Mouse (Mus musculus) myocyte (in vitro differentiated cells): ENCODE measurements around the gene Glt28d2. TPM values are rescaled to one million over a fixed set of nuclear protein-coding genes. Genes with fewer than 3 reads are reported as not detected.

Source experiments
- H3K27me3 ChIP-seq: one replicate; pipeline ENCODE4 v1.6.1; 2011; ENCODE audit not compliant: control insufficient read depth, insufficient read depth, insufficient read length
- H3K36me3 ChIP-seq: one replicate; pipeline ENCODE4 v1.6.1; 2011; ENCODE audit not compliant: control insufficient read depth, insufficient read depth
- H3K4me2 ChIP-seq: one replicate; pipeline ENCODE4 v1.6.1; 2011; ENCODE audit warnings: low read depth, control low read depth
- H3K4me3 ChIP-seq: one replicate; pipeline ENCODE4 v1.5.1; 2011; ENCODE audit warnings: mild to moderate bottlenecking, control low read depth, moderate library complexity
- H3K79me2 ChIP-seq: one replicate; pipeline ENCODE4 v1.6.1; 2011; ENCODE audit not compliant: control insufficient read depth, insufficient read depth
- H3ac ChIP-seq: one replicate; pipeline ENCODE4 v1.6.1; 2011; ENCODE audit not compliant: control insufficient read depth, insufficient read length
- CEBPB ChIP-seq: IDR thresholded peaks from 2 replicates; pipeline ENCODE4 v1.6.1; 2011; ENCODE audit warnings: mild to moderate bottlenecking, moderate library complexity; ENCODE audit not compliant: poor library complexity, insufficient read depth, severe bottlenecking
- E2F4 ChIP-seq: IDR thresholded peaks from one replicate; pipeline ENCODE4 v1.6.1; 2011; ENCODE audit warnings: mild to moderate bottlenecking, control low read depth, moderate library complexity; ENCODE audit not compliant: insufficient read depth
- MAX ChIP-seq: IDR thresholded peaks from one replicate; pipeline ENCODE4 v1.6.1; 2011; ENCODE audit warnings: low read depth, mild to moderate bottlenecking, control low read depth
- MYOD1 ChIP-seq, 3 experiments: IDR thresholded peaks; one replicate each; pipeline ENCODE4 v1.6.1; 2011; ENCODE audit warnings: control low read depth in 2 of 3, low read depth in 2 of 3, mild to moderate bottlenecking in 2 of 3, moderate library complexity in 1 of 3; ENCODE audit not compliant: insufficient read length in 2 of 3, control insufficient read depth in 1 of 3
- MYOG ChIP-seq, 3 experiments: IDR thresholded peaks; one replicate each; pipeline ENCODE4 v1.6.1; 2011; ENCODE audit warnings: control low read depth in 2 of 3, low read depth in 2 of 3, mild to moderate bottlenecking in 2 of 3; ENCODE audit not compliant: insufficient read length in 2 of 3, control insufficient read depth in 1 of 3, insufficient read depth in 1 of 3
- POLR2A ChIP-seq: IDR thresholded peaks from one replicate; pipeline ENCODE4 v1.6.1; 2011; ENCODE audit warnings: low read depth, mild to moderate bottlenecking, control low read depth, moderate library complexity; ENCODE audit not compliant: insufficient read length
- POLR2AphosphoS2 ChIP-seq: IDR thresholded peaks from one replicate; pipeline ENCODE4 v1.6.1; 2011; ENCODE audit warnings: low read depth, control low read depth; ENCODE audit not compliant: insufficient read length
- REST ChIP-seq: IDR thresholded peaks from one replicate; pipeline ENCODE4 v1.6.1; 2011; ENCODE audit warnings: mild to moderate bottlenecking, control low read depth, moderate library complexity; ENCODE audit not compliant: insufficient read depth, insufficient read length
- SRF ChIP-seq: IDR thresholded peaks from one replicate; pipeline ENCODE4 v1.6.1; 2011; ENCODE audit warnings: low read depth; ENCODE audit not compliant: control insufficient read depth, insufficient read length
- TCF12 ChIP-seq: IDR thresholded peaks from one replicate; pipeline ENCODE4 v1.6.1; 2011; ENCODE audit warnings: mild to moderate bottlenecking, control low read depth; ENCODE audit not compliant: poor library complexity, insufficient read depth, severe bottlenecking
- TCF3 ChIP-seq: IDR thresholded peaks from one replicate; pipeline ENCODE4 v1.6.1; 2011; ENCODE audit warnings: low read depth, control low read depth; ENCODE audit not compliant: insufficient read length
- USF1 ChIP-seq: IDR thresholded peaks from one replicate; pipeline ENCODE4 v1.6.1; 2011; ENCODE audit warnings: low read depth, mild to moderate bottlenecking, control low read depth, moderate library complexity
- polyA plus RNA-seq: library from polyadenylated mRNA; unstranded; fragments of >200 nt; fragmentation: generic; extraction: Trizol; gene quantifications from one replicate; pipeline ENCODE4 v1.2.1, GENCODE M21; 2012; ENCODE audit warnings: missing spikeins

Gene Glt28d2
- polyA plus RNA-seq, 1 experiment, result 1.4 TPM

DNA sequence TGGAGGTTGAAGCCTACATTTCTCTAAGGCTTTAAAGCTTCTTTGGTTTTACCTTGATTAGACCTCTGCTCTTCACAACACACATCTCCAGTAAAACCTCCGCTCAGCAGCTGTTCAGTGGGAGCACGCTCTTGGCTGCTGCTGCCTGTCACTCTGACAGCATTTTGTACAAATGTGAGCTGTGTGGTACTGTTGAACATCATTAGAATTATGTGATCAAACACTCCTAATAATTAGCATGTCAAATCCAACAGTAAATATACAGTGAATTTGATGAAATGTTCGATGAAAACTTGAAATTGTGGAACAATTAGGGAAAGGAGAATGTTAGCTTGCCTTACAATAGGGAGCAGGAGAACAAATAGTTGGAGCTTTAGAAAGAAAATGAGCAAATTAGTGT lies 32.3 kb downstream of the Glt28d2 start:
- Histone ChIP-seq H3K4me3 (no peak overlapping the region), H3K27me3 (no peaks in the 10 kb centered on the region)

DNA sequence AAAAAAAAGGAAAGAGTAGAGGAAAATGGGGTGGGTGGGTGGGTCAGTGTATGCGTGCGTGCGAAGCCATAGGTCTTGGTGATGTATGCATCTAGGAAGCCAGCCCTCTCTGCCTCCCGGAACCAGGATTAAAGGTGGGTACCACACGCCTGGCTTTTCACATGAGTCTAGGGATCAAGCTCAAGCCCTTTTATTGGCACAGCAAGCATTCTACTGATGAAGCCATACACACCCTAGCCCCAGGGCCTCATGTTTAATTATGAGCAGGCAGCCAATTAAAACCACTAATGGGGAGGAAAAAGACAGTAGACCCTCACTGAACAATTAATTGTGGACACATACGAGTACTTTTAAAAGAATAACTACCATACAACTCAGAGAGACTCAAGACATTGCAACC lies 33.2 kb downstream of the Glt28d2 start:
- TF ChIP-seq USF1, result no peak
- TF ChIP-seq CEBPB, result no peak
- TF ChIP-seq POLR2A, result no peak
- no peak for TF ChIP-seq REST
- TF ChIP-seq MYOD1 (IDR thresholded peaks at IDR 0.05; ENCODE audit: control insufficient read depth in 1 of 3, insufficient read length in 2 of 3, low read depth in 2 of 3), result no peak
- TF ChIP-seq TCF12, result no peak
- TF ChIP-seq E2F4, result no peak
- TF ChIP-seq MAX, result no peak
- TF ChIP-seq TCF3, result no peak
- no peak for TF ChIP-seq SRF
- TF ChIP-seq MYOG (IDR thresholded peaks at IDR 0.05; ENCODE audit: control insufficient read depth in 1 of 3, insufficient read depth in 1 of 3, insufficient read length in 2 of 3, low read depth in 2 of 3), result no peak
- no peak for TF ChIP-seq POLR2AphosphoS2
- H3K36me3 ChIP-seq, result no peaks in the 10 kb centered on the region
- no peak overlapping the region for H3ac ChIP-seq
- no peaks in the 10 kb centered on the region for H3K27me3 ChIP-seq
- peaks cover 8% of the 10 kb centered on the region for H3K79me2 ChIP-seq
- H3K4me2 ChIP-seq, result no peak overlapping the region
- H3K4me3 ChIP-seq, result no peak overlapping the region

More for the DNA sequence above, 32.3 kb downstream of the Glt28d2 start:
- TF ChIP-seq USF1, result no peak
- TF ChIP-seq POLR2A, result no peak
- TF ChIP-seq MYOD1 (IDR thresholded peaks at IDR 0.05; ENCODE audit: control insufficient read depth in 1 of 3, insufficient read length in 2 of 3, low read depth in 2 of 3), result peak in 2 of 3 experiments; percentile 35 to 36
- no peak for TF ChIP-seq CEBPB
- no peak for TF ChIP-seq POLR2AphosphoS2
- no peak for TF ChIP-seq TCF3
- peak in 1 of 3 experiments; percentile 6 for TF ChIP-seq MYOG (IDR thresholded peaks at IDR 0.05; ENCODE audit: control insufficient read depth in 1 of 3, insufficient read depth in 1 of 3, insufficient read length in 2 of 3, low read depth in 2 of 3)
- no peak for TF ChIP-seq REST
- TF ChIP-seq MAX, result no peak
- no peak for TF ChIP-seq TCF12
- TF ChIP-seq E2F4, result no peak
- TF ChIP-seq SRF, result no peak
- peaks cover 8% of the 10 kb centered on the region for H3K79me2 ChIP-seq
- H3K36me3 ChIP-seq, result no peaks in the 10 kb centered on the region
- H3ac ChIP-seq, result no peak overlapping the region
- H3K4me2 ChIP-seq, result no peak overlapping the region

DNA sequence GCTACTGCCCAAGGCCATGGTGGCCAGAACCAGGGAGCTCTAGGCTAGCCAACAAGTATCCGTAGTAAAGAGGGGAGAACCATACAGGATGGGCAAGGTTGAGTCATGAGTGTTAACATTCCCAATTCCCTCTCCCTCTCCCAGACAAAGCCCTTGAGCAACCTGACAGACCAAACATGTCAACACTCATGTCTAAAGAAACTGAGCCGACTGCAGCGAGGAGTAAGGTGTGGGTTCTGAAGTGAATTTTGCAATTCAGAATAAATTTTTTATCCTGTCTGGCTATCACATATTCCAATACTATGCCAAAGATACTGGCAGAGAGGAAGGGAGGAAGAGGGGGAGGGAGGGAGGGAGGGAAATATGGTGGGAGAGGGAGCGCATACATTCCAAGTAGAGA lies 33.6 kb downstream of the Glt28d2 start:
- Histone ChIP-seq H3K79me2 (peaks cover 8% of the 10 kb centered on the region), H3ac (no peak overlapping the region), H3K27me3 (no peaks in the 10 kb centered on the region), H3K4me3 (no peak overlapping the region), H3K4me2 (no peak overlapping the region), H3K36me3 (no peaks in the 10 kb centered on the region)
- TF ChIP-seq POLR2AphosphoS2, result no peak
- TF ChIP-seq CEBPB, result no peak
- TF ChIP-seq MYOG (IDR thresholded peaks at IDR 0.05; ENCODE audit: control insufficient read depth in 1 of 3, insufficient read depth in 1 of 3, insufficient read length in 2 of 3, low read depth in 2 of 3), result no peak
- no peak for TF ChIP-seq SRF
- no peak for TF ChIP-seq MAX
- TF ChIP-seq TCF12, result no peak
- TF ChIP-seq MYOD1 (IDR thresholded peaks at IDR 0.05; ENCODE audit: control insufficient read depth in 1 of 3, insufficient read length in 2 of 3, low read depth in 2 of 3), result no peak
- TF ChIP-seq E2F4, result no peak
- no peak for TF ChIP-seq REST
- no peak for TF ChIP-seq USF1
- no peak for TF ChIP-seq POLR2A
- no peak for TF ChIP-seq TCF3

DNA sequence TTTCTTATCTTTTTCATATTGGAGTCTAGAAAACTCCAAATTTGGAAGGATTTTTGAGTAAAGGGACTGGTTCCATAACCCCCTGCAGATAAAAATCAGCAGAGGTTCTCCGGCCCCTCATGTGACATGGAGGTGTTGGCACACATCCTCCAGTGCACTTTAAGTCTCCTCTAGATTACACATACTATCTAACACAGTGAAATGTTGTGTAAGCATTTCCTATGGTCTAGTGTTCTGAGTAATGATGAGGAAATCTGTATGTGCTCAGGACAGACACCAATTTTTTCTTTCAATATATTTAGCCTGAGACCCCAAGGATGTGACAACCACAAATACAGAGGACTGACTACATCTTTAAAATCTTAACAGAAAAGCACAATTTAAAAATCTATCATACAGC lies 37.2 kb downstream of the Glt28d2 start:
- Histone ChIP-seq H3K4me3 (no peak overlapping the region), H3K4me2 (no peak overlapping the region), H3K79me2 (no peaks in the 10 kb centered on the region), H3K36me3 (no peaks in the 10 kb centered on the region), H3ac (no peak overlapping the region), H3K27me3 (no peaks in the 10 kb centered on the region)
- TF ChIP-seq TCF3, result no peak
- TF ChIP-seq CEBPB, result no peak
- no peak for TF ChIP-seq MYOD1 (IDR thresholded peaks at IDR 0.05; ENCODE audit: control insufficient read depth in 1 of 3, insufficient read length in 2 of 3, low read depth in 2 of 3)
- no peak for TF ChIP-seq POLR2A
- no peak for TF ChIP-seq POLR2AphosphoS2

DNA sequence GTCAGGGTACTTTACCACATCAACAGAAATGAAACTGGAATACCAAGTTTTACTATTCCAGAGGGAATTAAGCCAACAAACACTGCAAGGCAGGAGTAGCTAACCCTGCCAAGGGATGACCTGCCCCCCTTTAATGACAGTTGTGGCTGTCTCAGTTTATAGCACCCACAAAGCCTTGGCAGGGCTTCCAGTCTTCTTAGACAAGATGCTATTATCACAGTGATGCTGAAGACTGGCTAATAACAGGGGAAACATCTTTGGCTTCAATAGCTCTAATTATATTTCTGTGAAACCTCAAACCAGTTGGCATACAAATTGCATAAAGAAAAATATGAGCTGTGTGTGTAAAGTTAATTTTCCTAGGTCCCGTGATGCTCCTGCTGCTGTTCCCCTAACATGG lies 41.0 kb downstream of the Glt28d2 start:
- Histone ChIP-seq H3K4me3 (no peak overlapping the region), H3K36me3 (no peaks in the 10 kb centered on the region)
- TF ChIP-seq TCF3, result no peak
- no peak for TF ChIP-seq CEBPB
- TF ChIP-seq USF1, result no peak
- TF ChIP-seq MYOG (IDR thresholded peaks at IDR 0.05; ENCODE audit: control insufficient read depth in 1 of 3, insufficient read depth in 1 of 3, insufficient read length in 2 of 3, low read depth in 2 of 3), result peak in 1 of 3 experiments; percentile 4
- TF ChIP-seq POLR2AphosphoS2, result no peak
- TF ChIP-seq MYOD1 (IDR thresholded peaks at IDR 0.05; ENCODE audit: control insufficient read depth in 1 of 3, insufficient read length in 2 of 3, low read depth in 2 of 3), result peak in 1 of 3 experiments; percentile 49
- no peak for TF ChIP-seq TCF12

More for the DNA sequence above, 41.0 kb downstream of the Glt28d2 start:
- Histone ChIP-seq H3K79me2 (no peaks in the 10 kb centered on the region), H3K27me3 (no peaks in the 10 kb centered on the region), H3K4me2 (peak overlapping the region; percentile 55), H3ac (no peak overlapping the region)
